Mouse (Mus musculus) neural tube, embryonic 14.5 days (tissue): ENCODE measurements around the gene Fes. TPM values are rescaled to one million over a fixed set of nuclear protein-coding genes. Genes with fewer than 3 reads are reported as not detected.
A peak's percentile ranks its signal among the peaks of the same experiment; 100 is the strongest.

Experiments
- ATAC-seq: fragments of 200-750 bp; cut with Nextera tagmentation; 2 replicates; pipeline ENCODE4 v1.8.0; 2017; ENCODE audit warnings: low read depth, mild to moderate bottlenecking, moderate TSS enrichment, moderate library complexity
- H3K27ac ChIP-seq: fragments of 300-500 bp; sonication (generic); 2 replicates; pipeline ENCODE4 v1.5.1; 2014; ENCODE audit warnings: low read depth, mild to moderate bottlenecking, control low read depth, low read length, moderate library complexity, mixed read lengths
- H3K27me3 ChIP-seq: fragments of 300-500 bp; sonication (generic); 2 replicates; pipeline ENCODE4 v1.6.1; 2014; ENCODE audit warnings: low read length; ENCODE audit not compliant: control insufficient read depth, insufficient read depth
- H3K36me3 ChIP-seq: fragments of 300-500 bp; sonication (generic); 2 replicates; pipeline ENCODE4 v1.6.1; 2014; ENCODE audit warnings: low read length, mixed read lengths; ENCODE audit not compliant: control insufficient read depth, insufficient read depth
- H3K4me1 ChIP-seq: fragments of 300-500 bp; sonication (generic); 2 replicates; pipeline ENCODE4 v1.6.1; 2014; ENCODE audit warnings: low read length; ENCODE audit not compliant: control insufficient read depth, insufficient read depth
- H3K4me2 ChIP-seq: fragments of 300-500 bp; sonication (generic); 2 replicates; pipeline ENCODE4 v1.6.1; 2014; ENCODE audit warnings: mild to moderate bottlenecking, low read depth, low read length, control low read depth
- H3K4me3 ChIP-seq: fragments of 300-500 bp; sonication (generic); 2 replicates; pipeline ENCODE4 v1.5.1; 2014; ENCODE audit warnings: low read depth, low read length, control low read depth, mixed read lengths
- H3K9ac ChIP-seq: fragments of 300-500 bp; sonication (generic); replicated peaks from 2 replicates; pipeline ENCODE4 v1.6.1; 2014; ENCODE audit warnings: low read depth, mild to moderate bottlenecking, control low read depth, low read length, mixed read lengths
- H3K9me3 ChIP-seq: fragments of 300-500 bp; sonication (generic); 2 replicates; pipeline ENCODE4 v1.6.1; 2016; ENCODE audit warnings: low read length; ENCODE audit not compliant: control insufficient read depth
- WGBS: fragments of 180-500 bp; shearing (Covaris S2); extraction: QIAGEN DNeasy Blood & Tissue Kit; methylation state at CpG from one replicate; pipeline ENCODE4 v1.1.7; 2014; 5-methylcytosine and 5-hydroxymethylcytosine counted together
- polyA plus RNA-seq: library from polyadenylated mRNA; unstranded; fragments of >200 nt; fragmentation: Nextera tagmentation; extraction: Ambion mirVana; gene quantifications from 2 replicates; pipeline ENCODE4 v1.2.1, GENCODE M21; 2014

Fes gene
- polyA plus RNA-seq, 1 experiment from 2014 or later = 2.2 TPM

GRCm38 (mm10) chr7:80410380-80410779 lies 22.6 kb upstream of the Fes start:
- Histone ChIP-seq H3K27me3 (no peaks in the 10 kb centered on the region), H3K27ac (no peak overlapping the region), H3K4me1 (no peaks in the 10 kb centered on the region), H3K4me2 (no peak overlapping the region), H3K4me3 (no peak overlapping the region), H3K9ac (no peak overlapping the region), H3K9me3 (no peaks in the 10 kb centered on the region), H3K36me3 (no peaks in the 10 kb centered on the region)
- 80% methylated on average over 9 of the region's 9 CpGs for WGBS
- no peak for ATAC-seq

- H3K27me3 ChIP-seq = no peaks in the 10 kb centered on the region
- WGBS = 81% methylated on average over 9 of the region's 9 CpGs
- no peaks in the 10 kb centered on the region for H3K36me3 ChIP-seq
- H3K9ac ChIP-seq = no peak overlapping the region
- H3K4me1 ChIP-seq = no peaks in the 10 kb centered on the region
- H3K9me3 ChIP-seq = no peaks in the 10 kb centered on the region
- H3K4me2 ChIP-seq = no peak overlapping the region
- no peak overlapping the region for H3K27ac ChIP-seq
- H3K4me3 ChIP-seq = no peak overlapping the region
- ATAC-seq = no peak
These were observed 20.0 kb upstream of the Fes start for GRCm38 (mm10) chr7:80407712-80408111.

GRCm38 (mm10) chr7:80406186-80406585 lies 18.4 kb upstream of the Fes start:
- Histone ChIP-seq H3K27me3 (no peaks in the 10 kb centered on the region; the same call in 1 of the 2 replicates), H3K9ac (no peak overlapping the region), H3K9me3 (no peaks in the 10 kb centered on the region), H3K4me1 (peaks cover 5% of the 10 kb centered on the region), H3K27ac (no peak overlapping the region), H3K36me3 (no peaks in the 10 kb centered on the region), H3K4me2 (no peak overlapping the region), H3K4me3 (no peak overlapping the region)
- no peak for ATAC-seq
- WGBS = 88% methylated on average over 3 of the region's 3 CpGs

GRCm38 (mm10) chr7:80405188-80405695 lies 17.5 kb upstream of the Fes start, which contains the start of gene Furin:
Gene Furin (minus strand): TSS chr7:80405436.
- Histone ChIP-seq H3K4me3 (no peak within 1 kb of the TSS), H3K27ac (no peak within 1 kb of the TSS), H3K36me3 (no peaks in the 10 kb centered on the region), H3K9ac (no peak within 1 kb of the TSS), H3K4me1 (peaks cover 13% of the 10 kb centered on the region), H3K9me3 (no peaks in the 10 kb centered on the region), H3K27me3 (no peaks in the 10 kb centered on the region; the same call in 1 of the 2 replicates), H3K4me2 (no peak within 1 kb of the TSS)
- ATAC-seq = no peak
- WGBS = 69% methylated on average over 9 of the region's 9 CpGs

- no peak overlapping the region for H3K4me3 ChIP-seq
- no peak overlapping the region for H3K4me2 ChIP-seq
- H3K27ac ChIP-seq = no peak overlapping the region
- H3K36me3 ChIP-seq = no peaks in the 10 kb centered on the region
- WGBS = 73% methylated on average over 7 of the region's 7 CpGs
- no peaks in the 10 kb centered on the region; the same call in 1 of the 2 replicates for H3K27me3 ChIP-seq
- peaks cover 16% of the 10 kb centered on the region for H3K4me1 ChIP-seq
- H3K9ac ChIP-seq = no peak overlapping the region
- no peaks in the 10 kb centered on the region for H3K9me3 ChIP-seq
- ATAC-seq = no peak
These were observed 16.6 kb upstream of the Fes start for GRCm38 (mm10) chr7:80404101-80404894.

GRCm38 (mm10) chr7:80403551-80403950 lies 15.8 kb upstream of the Fes start:
- Histone ChIP-seq H3K36me3 (no peaks in the 10 kb centered on the region), H3K4me3 (peak overlapping the region; percentile 82), H3K4me1 (peaks cover 18% of the 10 kb centered on the region), H3K9ac (no peak overlapping the region), H3K27ac (no peak overlapping the region), H3K27me3 (no peaks in the 10 kb centered on the region; the same call in 1 of the 2 replicates), H3K9me3 (no peaks in the 10 kb centered on the region), H3K4me2 (peak overlapping the region; percentile 92; the same call in 1 of the 2 replicates)
- WGBS = 51% methylated on average over 9 of the region's 9 CpGs
- ATAC-seq = no peak

GRCm38 (mm10) chr7:80402651-80403321 lies 15.0 kb upstream of the Fes start:
- H3K4me1 ChIP-seq = peaks cover 18% of the 10 kb centered on the region
- H3K36me3 ChIP-seq = 0 out of 2 replicates have a peak, but pooled peaks cover 1% of the 10 kb centered on the region
- peak; percentile 76 for ATAC-seq
- peak overlapping the region; percentile 92 for H3K4me2 ChIP-seq
- H3K9me3 ChIP-seq = no peaks in the 10 kb centered on the region
- H3K4me3 ChIP-seq = peak overlapping the region; percentile 82
- H3K27ac ChIP-seq = peak overlapping the region; percentile 72
- no peaks in the 10 kb centered on the region; the same call in 1 of the 2 replicates for H3K27me3 ChIP-seq
- WGBS = under 1% methylated on average over 50 of the region's 92 CpGs
- H3K9ac ChIP-seq = peak overlapping the region; percentile 93

- Histone ChIP-seq H3K36me3 (0 out of 2 replicates have a peak, but pooled peaks cover 5% of the 10 kb centered on the region), H3K4me2 (peak overlapping the region; percentile 92), H3K27ac (peak overlapping the region; percentile 72), H3K27me3 (no peaks in the 10 kb centered on the region; the same call in 1 of the 2 replicates), H3K9me3 (no peaks in the 10 kb centered on the region), H3K9ac (peak overlapping the region; percentile 93), H3K4me3 (peak overlapping the region; percentile 82), H3K4me1 (peaks cover 18% of the 10 kb centered on the region)
- ATAC-seq = peak; percentile 55
- WGBS = under 1% methylated on average over 45 of the region's 102 CpGs
These were observed 14.3 kb upstream of the Fes start for GRCm38 (mm10) chr7:80401860-80402641.
